Mouse (Mus musculus) gastrocnemius, postnatal 36 days (tissue): ENCODE measurements around the gene Fam208b. TPM values are rescaled to one million over a fixed set of nuclear protein-coding genes. Genes with fewer than 3 reads are reported as not detected.

ENCODE experiments used
- DNase-seq, 2 experiments: peaks; one replicate each; pipeline ENCODE4 v3.0.0; 2022
- intact Hi-C: fragments of 180-260 bp; cut with DNase I; formaldehyde crosslinking; loops from one replicate; pipeline ENCODE4 v1.15.1; 2025
- long read RNA-seq, 2 experiments: library from polyadenylated mRNA; stranded (forward); transcript quantifications; one replicate each; pipeline ENCODE4 v2.0.0; 2021
- total RNA-seq, 2 experiments: library from RNA; stranded (reverse); gene quantifications; 2 replicates each; pipeline ENCODE4 v1.2.3; 2021

Fam208b gene
- 1 to 10 TPM; 5.5 to 7.4 TPM for total RNA-seq
- long read RNA-seq, experiment 1 = 0 reads
- long read RNA-seq, experiment 2, partial matches to known transcripts = 0 of 1 reads
- long read RNA-seq, experiment 2, other reads (novel, unspliced or antisense) = 1 of 1 reads

GRCm38 (mm10) chr13:3610795-3611438 is at the start of gene Fam208b:
Gene Fam208b (minus strand): TSS chr13:3611108.
- intact Hi-C loops = loop anchor here (2.0 kb wide), 2 partner anchors 22 to 72 kb away; partner anchors contain the start of gene Gdi2
- DNase-seq = peak; percentile 94 to 98

GRCm38 (mm10) chr13:3659163-3660160 is 48.6 kb upstream of the Fam208b start:
- no peak for DNase-seq
- intact Hi-C loops = no loop called here

DNA sequence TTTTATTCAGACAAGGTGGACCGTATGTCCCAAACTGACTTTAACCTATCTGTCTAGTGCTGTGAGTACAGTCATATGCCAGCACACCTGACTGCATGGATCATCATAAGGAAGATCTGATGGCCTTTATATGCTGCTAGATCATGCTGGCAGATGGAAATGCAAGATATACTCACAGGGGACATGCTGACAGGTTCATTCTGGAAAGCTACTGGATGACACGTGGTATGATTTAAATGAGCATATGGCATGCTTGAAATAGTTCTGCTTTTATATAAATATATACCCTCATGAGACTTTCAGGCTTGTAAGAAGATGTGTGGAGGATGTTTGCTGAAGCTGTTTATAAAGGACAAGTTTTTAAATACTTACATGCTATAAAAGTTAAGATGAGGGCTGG is 43.5 kb upstream of the Fam208b start:
- intact Hi-C loops = no loop called here
- no peak for DNase-seq

DNA sequence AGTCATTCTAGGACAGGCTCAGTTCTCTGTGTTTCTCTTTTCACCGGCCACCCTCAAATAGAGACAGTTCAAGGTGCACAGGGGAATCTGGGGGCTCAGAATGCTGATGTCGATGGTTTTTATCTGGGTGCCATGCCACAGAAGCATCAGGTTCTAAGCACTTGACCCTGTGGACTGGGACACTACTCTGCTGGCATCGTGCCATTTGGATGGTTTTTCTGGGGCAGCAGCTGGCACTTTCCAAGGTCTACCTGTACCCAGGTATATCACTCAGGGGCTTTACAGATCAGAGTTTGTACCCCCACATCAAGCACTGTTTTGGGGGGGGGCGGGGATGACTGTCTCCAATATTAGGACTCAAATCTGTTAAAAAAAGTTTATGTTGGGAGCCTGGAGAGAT is 39.7 kb upstream of the Fam208b start:
- intact Hi-C loops = no loop called here
- no peak for DNase-seq

DNA sequence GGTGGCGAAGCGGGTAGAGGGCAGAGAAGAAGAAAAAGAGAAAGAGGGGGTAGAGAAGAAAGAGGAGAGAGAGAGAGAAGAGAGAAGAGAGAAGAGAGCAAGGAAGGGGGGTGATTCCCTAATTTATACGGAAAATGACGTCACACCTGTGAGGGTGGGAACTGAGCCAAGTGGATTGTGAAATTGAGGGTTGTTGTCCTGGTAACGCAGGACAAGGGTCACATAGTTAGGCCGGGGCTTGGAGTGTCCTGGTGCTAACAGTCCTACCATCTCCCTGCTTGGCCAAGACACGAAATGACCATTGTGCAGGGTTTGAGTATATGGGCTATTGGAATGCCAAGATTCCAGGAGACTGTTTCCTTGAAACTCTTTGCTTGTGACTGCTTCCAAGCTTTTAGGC is 35.7 kb upstream of the Fam208b start:
- no peak for DNase-seq
- intact Hi-C loops = no loop called here

DNA sequence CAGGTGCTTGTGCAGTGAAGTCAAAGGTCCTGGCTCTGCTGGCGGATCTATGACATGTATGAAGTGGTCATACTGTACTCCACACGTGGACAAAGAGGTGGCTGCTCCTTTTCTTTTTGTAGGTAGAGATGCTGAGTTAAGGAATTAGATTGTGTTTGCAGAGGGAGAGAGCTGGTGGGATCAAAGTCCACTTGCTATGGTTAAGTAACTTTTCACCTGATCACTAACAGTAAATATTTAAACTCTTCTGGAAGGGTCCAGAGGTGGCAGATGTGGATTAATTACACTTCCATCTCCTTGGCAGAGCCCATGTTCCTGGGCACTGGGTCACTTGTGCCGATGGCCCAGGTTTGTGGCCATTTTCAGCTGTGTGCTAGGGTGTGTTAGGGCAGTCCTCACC is 35.0 kb upstream of the Fam208b start:
- intact Hi-C loops = no loop called here
- no peak for DNase-seq

- no peak for DNase-seq
- intact Hi-C loops = no loop called here
Measured at GRCm38 (mm10) chr13:3644871-3645270, 34.0 kb upstream of the Fam208b start.

DNA sequence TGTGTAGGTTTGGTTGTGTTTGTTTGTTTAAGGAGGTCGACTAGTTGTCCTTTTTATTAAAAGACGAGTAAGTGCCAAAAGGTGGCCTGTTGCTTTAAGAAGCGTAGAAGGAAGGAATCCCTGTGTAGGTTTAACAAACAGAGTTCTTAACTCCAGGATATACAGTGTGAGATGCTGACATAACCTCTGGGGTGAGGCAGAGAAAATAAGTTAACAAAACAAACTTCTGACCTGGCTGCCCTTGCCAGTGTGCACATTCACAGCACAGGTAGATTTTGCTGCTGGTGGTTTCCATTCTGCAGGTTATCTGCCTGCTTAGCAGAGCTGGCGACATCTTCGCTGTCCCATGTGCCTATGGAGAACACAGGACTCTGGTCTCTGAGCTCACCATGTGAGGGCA is 31.6 kb upstream of the Fam208b start:
- intact Hi-C loops = no loop called here

DNA sequence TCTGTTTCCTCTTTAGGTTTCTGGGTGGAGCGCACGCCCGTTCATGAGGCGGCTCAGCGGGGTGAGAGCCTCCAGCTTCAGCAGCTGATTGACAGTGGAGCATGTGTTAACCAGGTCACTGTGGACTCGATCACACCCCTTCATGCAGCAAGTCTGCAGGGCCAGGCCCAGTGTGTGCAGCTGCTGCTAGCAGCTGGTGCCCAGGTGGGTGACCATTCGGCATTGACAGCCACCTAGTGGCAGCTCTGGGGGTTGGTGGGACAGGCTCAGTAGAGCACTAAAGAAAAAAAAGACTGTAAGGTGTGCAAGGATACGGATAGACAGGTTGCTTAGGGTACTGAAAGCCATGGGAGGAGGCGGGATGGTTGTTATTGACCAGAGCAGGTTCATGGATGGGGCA is 31.1 kb upstream of the Fam208b start:
- DNase-seq = no peak
- intact Hi-C loops = no loop called here

More for the DNA sequence above, 31.6 kb upstream of the Fam208b start:
- DNase-seq = no peak

DNA sequence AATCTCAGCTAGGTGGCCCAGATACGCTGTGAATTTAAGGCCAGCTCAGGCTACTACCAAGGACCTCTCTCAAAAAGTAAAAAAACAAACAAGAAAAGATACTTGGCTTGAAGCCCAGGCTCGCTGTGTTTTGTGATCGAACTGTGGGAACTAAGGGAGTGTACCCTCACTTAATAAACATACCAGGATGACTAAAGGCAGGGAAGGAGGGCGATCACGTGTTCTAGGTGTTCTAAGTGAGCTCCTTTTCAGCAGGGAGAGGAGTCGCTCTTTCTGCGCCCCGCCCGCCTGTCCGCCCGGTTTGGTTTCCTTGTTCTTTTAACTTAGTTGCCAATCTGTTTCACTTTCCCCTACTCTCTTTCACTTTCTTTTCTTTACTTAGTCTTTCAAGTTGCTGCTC is 25.9 kb upstream of the Fam208b start:
- no peak for DNase-seq
- intact Hi-C loops = no loop called here

DNA sequence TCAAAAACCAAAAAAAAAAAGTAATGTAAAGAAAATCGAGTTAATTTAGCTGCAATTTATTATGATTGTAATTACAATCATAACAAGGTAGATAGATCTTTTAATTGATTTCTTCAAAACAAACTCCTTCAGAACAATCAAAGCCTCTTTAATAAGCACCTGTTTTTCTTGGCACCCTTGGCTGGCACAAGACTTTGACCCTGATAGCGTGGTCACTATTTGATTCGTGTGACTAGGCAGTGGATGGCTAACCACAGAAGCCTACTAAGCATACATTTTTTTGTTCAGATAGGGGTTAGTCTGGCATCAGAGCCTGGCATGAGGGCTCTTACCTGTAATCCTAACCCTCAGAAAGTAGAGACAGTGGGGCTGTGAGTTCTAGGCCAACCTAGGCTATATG is 24.2 kb upstream of the Fam208b start:
- DNase-seq = no peak
- intact Hi-C loops = no loop called here

- peak; percentile 76 to 78 for DNase-seq
- intact Hi-C loops = loop anchor here (2.0 kb wide), 1 partner anchor 23 kb away; the partner anchor contains the start of gene Fam208b
Measured at GRCm38 (mm10) chr13:3633895-3634811, 23.2 kb upstream of the Fam208b start, which contains the start of gene Asb13. Gene Asb13 (plus strand): TSS chr13:3634032.

DNA sequence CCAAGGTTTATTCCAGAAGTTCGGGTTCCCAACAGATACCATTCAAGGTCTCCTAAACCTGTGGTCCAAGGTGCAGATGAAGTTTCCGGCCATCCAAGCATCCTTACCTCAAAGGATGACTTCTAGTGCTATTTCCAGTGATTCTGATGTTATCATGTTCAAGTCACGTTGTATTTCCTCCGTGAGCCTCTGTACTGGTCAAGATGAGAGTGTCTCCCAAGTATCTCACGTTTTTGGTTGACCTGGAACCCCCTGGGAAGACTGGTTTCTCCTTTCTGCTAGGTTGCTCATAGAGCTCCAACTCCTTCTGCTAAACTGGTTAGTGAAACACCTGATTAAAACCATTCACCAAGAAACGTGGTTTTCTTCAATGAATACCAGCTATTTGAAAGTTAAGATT is 22.2 kb upstream of the Fam208b start:
- intact Hi-C loops = loop anchor here (2.0 kb wide), 1 partner anchor 22 kb away; the partner anchor contains the start of gene Fam208b

GRCm38 (mm10) chr13:3632551-3632950 is 21.6 kb upstream of the Fam208b start:
- intact Hi-C loops = loop anchor here (2.0 kb wide), 1 partner anchor 22 kb away; the partner anchor contains the start of gene Fam208b
- no peak for DNase-seq

More for the DNA sequence above, 22.2 kb upstream of the Fam208b start:
- no peak for DNase-seq

- no peak for DNase-seq
- intact Hi-C loops = no loop called here
Measured at GRCm38 (mm10) chr13:3628102-3628501, 17.2 kb upstream of the Fam208b start.

DNA sequence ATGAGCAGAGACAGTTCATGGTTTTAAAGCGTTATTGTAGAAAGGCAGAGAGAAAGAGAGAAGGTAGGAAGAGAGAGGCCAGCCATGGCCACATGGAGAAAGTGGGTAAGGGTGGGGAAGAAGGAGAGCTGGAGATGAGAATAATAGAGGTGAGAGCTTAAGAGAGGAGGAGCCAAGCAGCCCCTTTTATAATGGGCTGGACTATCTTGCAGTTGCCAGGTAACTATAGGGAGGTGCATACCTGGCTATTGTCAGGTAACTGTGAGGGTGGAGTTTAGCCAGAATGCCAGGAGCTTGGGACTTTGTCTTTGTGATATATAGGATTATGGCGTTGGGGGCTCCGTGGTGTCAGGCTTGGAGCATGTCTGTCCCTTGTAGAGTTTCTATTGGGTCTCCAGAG is 16.2 kb upstream of the Fam208b start:
- DNase-seq = no peak
- intact Hi-C loops = no loop called here

GRCm38 (mm10) chr13:3610118-3610794 is 652 bp downstream of the Fam208b start:
- peak; percentile 6 to 22 for DNase-seq
- intact Hi-C loops = loop anchor here (2.0 kb wide), 2 partner anchors 23 to 71 kb away; partner anchors contain the start of gene Gdi2

DNA sequence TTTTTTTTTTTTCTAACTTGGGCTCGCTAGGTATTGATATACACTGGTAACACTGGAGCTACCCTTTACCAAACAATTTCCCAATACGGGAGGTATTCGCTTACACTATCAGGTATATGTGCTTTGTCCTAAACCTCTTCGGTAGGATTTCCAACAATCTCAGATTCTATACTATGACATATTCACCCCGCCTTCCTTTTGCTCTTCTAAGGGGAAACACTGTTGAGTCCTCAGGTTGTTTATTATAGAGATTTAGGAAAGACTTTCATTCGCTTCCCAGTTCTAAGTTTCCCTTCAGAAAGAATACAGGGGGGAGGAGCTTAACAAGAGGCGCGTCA is 1.2 kb downstream of the Fam208b start:
- intact Hi-C loops = loop anchor here (2.0 kb wide), 2 partner anchors 23 to 71 kb away; partner anchors contain the start of gene Gdi2
- no peak for DNase-seq

DNA sequence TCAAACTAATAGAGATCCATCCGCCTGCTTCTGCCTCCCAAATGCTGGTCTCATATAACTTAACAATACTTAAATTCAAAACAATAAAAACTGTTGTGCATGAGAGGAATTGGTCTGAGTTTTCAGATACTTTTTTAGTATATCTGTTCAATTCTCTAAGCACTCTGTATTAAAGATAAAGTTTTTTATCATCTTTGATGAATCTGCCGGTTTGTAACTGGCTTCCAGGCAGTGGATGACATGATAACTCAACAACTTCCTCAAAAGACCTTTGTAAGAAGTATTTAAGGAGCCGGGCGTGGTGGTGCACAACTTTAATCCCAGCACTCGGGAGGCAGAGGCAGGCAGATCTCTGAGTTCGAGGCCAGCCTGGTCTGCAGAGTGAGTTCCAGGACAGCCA is 14.7 kb downstream of the Fam208b start:
- no peak for DNase-seq
- intact Hi-C loops = no loop called here
